In genomic region chr8:105080814-105081336, GRCm38 (mm10) we compare ENCODE assay signal across 37 mouse cellular contexts. TPM values are rescaled to one million over a fixed set of nuclear protein-coding genes. Genes with fewer than 3 reads are reported as not detected.
"Had no signal": no experiment of that assay in that cellular context is flagged by ENCODE, and none has a peak within 500 bp of the region (broad histone marks: within the 10 kb centered on the region; RNA-seq: fewer than 3 reads in every experiment).

No protein-coding gene starts in this region.

- H3K4me2 ChIP-seq: heart, embryonic 11.5 days; heart, embryonic 13.5 days; heart, embryonic 15.5 days; hindbrain, embryonic 13.5 days; hindbrain, embryonic 15.5 days; limb, embryonic 12.5 days; liver, embryonic 12.5 days had no signal

- H3K4me3 ChIP-seq: heart, embryonic 13.5 days; heart, embryonic 15.5 days; hindbrain, embryonic 13.5 days; hindbrain, embryonic 15.5 days; layer of hippocampus, adult 2 months; left cerebral cortex, adult 2 months; limb, embryonic 10.5 days; limb, embryonic 12.5 days; liver, embryonic 12.5 days had no signal

- DNase-seq: forebrain, postnatal 0 days; gastrocnemius, postnatal 14 days; gastrocnemius, postnatal 36 days; heart, adult 18-20 months; heart, postnatal 14 days; heart, postnatal 36 days; kidney, adult 18-20 months; kidney, adult 8-10 months; kidney, postnatal 10 days; kidney, postnatal 25 days; kidney, postnatal 4 days had no signal

- ATAC-seq: forebrain, postnatal 0 days; hindbrain, postnatal 0 days; liver, embryonic 12.5 days had no signal

- H3K9me3 ChIP-seq: heart, embryonic 15.5 days; hindbrain, embryonic 13.5 days; hindbrain, embryonic 15.5 days; limb, embryonic 10.5 days; limb, embryonic 12.5 days; liver, embryonic 12.5 days had no signal

- H3K36me3 ChIP-seq: heart, embryonic 13.5 days; heart, embryonic 15.5 days; hindbrain, embryonic 13.5 days; hindbrain, embryonic 15.5 days; limb, embryonic 10.5 days; limb, embryonic 12.5 days; liver, embryonic 12.5 days had no signal

- H3K27ac ChIP-seq: heart, embryonic 13.5 days; heart, embryonic 15.5 days; hindbrain, embryonic 13.5 days; hindbrain, embryonic 15.5 days; hindbrain, postnatal 0 days; layer of hippocampus, adult 2 months; left cerebral cortex, adult 2 months; limb, embryonic 10.5 days; limb, embryonic 12.5 days; liver, embryonic 12.5 days; liver, embryonic 14.5 days had no signal

- H3K9ac ChIP-seq: forebrain, postnatal 0 days; heart, embryonic 13.5 days; heart, embryonic 15.5 days; hindbrain, embryonic 13.5 days; hindbrain, embryonic 15.5 days; limb, embryonic 12.5 days; liver, embryonic 12.5 days; liver, embryonic 14.5 days had no signal

- H3K4me1 ChIP-seq: hindbrain, embryonic 13.5 days; hindbrain, embryonic 15.5 days; limb, embryonic 10.5 days; limb, embryonic 12.5 days; liver, embryonic 12.5 days had no signal

- H3K27me3 ChIP-seq: heart, embryonic 13.5 days; heart, embryonic 15.5 days; hindbrain, embryonic 13.5 days; hindbrain, embryonic 15.5 days; limb, embryonic 12.5 days; liver, embryonic 12.5 days had no signal

RNA-seq across cellular contexts. Expression of gene Ces3b, which starts 2.7 kb away (rescaled TPM):
- total RNA-seq: forebrain, postnatal 0 days; gastrocnemius, adult 8-10 months; gastrocnemius, postnatal 14 days; gastrocnemius, postnatal 36 days; heart, adult 18-20 months; heart, postnatal 14 days; heart, postnatal 36 days; hematopoietic stem cell, adult 5-6 weeks; hindbrain, postnatal 0 days; layer of hippocampus, adult 2 months; layer of hippocampus, postnatal 10 days; layer of hippocampus, postnatal 25 days; left cerebral cortex, adult 2 months; left cerebral cortex, postnatal 14 days; left cerebral cortex, postnatal 36 days had no signal
- polyA plus RNA-seq: forebrain, postnatal 0 days; heart, embryonic 11.5 days; heart, embryonic 13.5 days; hindbrain, embryonic 11.5 days; hindbrain, embryonic 13.5 days; hindbrain, embryonic 15.5 days; hindbrain, postnatal 0 days; intestine, embryonic 14.5 days; kidney, embryonic 14.5 days; kidney, embryonic 16.5 days; limb, embryonic 10.5 days; limb, embryonic 12.5 days; limb, embryonic 14.5 days; liver, embryonic 12.5 days; liver, embryonic 14.5 days had no signal

RNA-seq across cellular contexts. Expression of gene Ces3a, which starts 32.5 kb away (rescaled TPM):
- total RNA-seq: forebrain, postnatal 0 days; gastrocnemius, adult 8-10 months; gastrocnemius, postnatal 14 days; heart, adult 18-20 months; heart, postnatal 14 days; heart, postnatal 36 days; hematopoietic stem cell, adult 5-6 weeks; hindbrain, postnatal 0 days; layer of hippocampus, adult 2 months; layer of hippocampus, postnatal 10 days; layer of hippocampus, postnatal 25 days; left cerebral cortex, adult 2 months; left cerebral cortex, postnatal 14 days; left cerebral cortex, postnatal 36 days had no signal
- polyA plus RNA-seq: forebrain, postnatal 0 days; gonadal fat pad, adult 2 months; heart, embryonic 11.5 days; heart, embryonic 13.5 days; heart, embryonic 15.5 days; heart, postnatal 0 days; hindbrain, embryonic 11.5 days; hindbrain, embryonic 13.5 days; hindbrain, embryonic 15.5 days; hindbrain, postnatal 0 days; intestine, embryonic 14.5 days; kidney, embryonic 14.5 days; kidney, embryonic 16.5 days; limb, embryonic 10.5 days; limb, embryonic 12.5 days; limb, embryonic 14.5 days; liver, embryonic 12.5 days had no signal

RNA-seq across cellular contexts. Expression of gene Ces4a, which starts 50.7 kb away (rescaled TPM):
- total RNA-seq: gastrocnemius, adult 18-20 months; gastrocnemius, adult 8-10 months; gastrocnemius, postnatal 14 days; gastrocnemius, postnatal 36 days; heart, adult 18-20 months; heart, postnatal 14 days; heart, postnatal 36 days; hematopoietic stem cell, adult 5-6 weeks; layer of hippocampus, adult 2 months; layer of hippocampus, postnatal 10 days; layer of hippocampus, postnatal 25 days; left cerebral cortex, adult 2 months; left cerebral cortex, postnatal 14 days; left cerebral cortex, postnatal 36 days had no signal
- polyA plus RNA-seq: forebrain, postnatal 0 days; heart, embryonic 11.5 days; heart, embryonic 13.5 days; heart, embryonic 15.5 days; heart, postnatal 0 days; hindbrain, embryonic 11.5 days; hindbrain, embryonic 13.5 days; intestine, embryonic 14.5 days; kidney, embryonic 14.5 days; kidney, embryonic 16.5 days; limb, embryonic 10.5 days; limb, embryonic 12.5 days; limb, embryonic 14.5 days; liver, embryonic 12.5 days; liver, embryonic 14.5 days had no signal
